Mouse (Mus musculus) liver, embryonic 14.5 days (tissue): ENCODE results near the gene Pde4b.

Source experiments
- CTCF ChIP-seq: IDR thresholded peaks from 2 replicates; pipeline ENCODE4 v1.5.1; 2016; ENCODE audit warnings: antibody characterized with exemption, low read depth, control low read depth
- EP300 ChIP-seq: IDR thresholded peaks from 2 replicates; pipeline ENCODE4 v1.6.1; 2016; ENCODE audit warnings: antibody characterized with exemption, low read depth

DNA sequence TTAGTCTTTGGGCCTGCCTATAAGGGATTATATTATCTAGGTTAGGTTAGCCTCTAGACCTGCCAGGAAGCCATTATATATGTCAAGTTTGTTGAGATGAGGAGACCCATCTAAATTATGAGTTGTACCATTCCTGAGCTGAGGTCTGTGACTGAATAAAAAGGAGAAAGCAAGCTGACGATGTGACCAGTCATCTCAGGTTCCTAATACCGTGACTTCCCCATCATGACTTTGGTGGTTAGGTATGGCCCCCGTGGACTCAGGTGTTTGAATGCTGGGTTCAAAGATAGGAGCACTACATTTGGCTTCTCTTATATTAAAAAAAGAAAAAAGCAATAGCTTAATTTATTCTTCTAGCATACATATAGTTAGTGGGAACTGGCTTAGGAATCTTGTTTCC, 531.3 kb downstream of the Pde4b start:
- no peak for TF ChIP-seq CTCF
- no peak for TF ChIP-seq EP300
